Comparison of ENCODE assay signal across 8 mouse cellular contexts in genomic region chr1:75505956-75506831, GRCm38 (mm10). TPM values are rescaled to one million over a fixed set of nuclear protein-coding genes. Genes with fewer than 3 reads are reported as not detected.
DNase-seq lines count a peak whose midpoint lies in the region; ATAC-seq and TF ChIP-seq lines count a peak whose summit lies in the region.

Gene Obsl1 (minus strand): TSS chr1:75506452.

- H3K9ac ChIP-seq in liver, embryonic 13.5 days: peak within 1 kb of the TSS; percentile 70

- no peak; the same call in 1 of the 2 replicates for TF ChIP-seq POLR2A in olfactory bulb, adult 2 months (IDR thresholded peaks at IDR 0.05; ENCODE audit: insufficient read depth, low read depth, low read length)

- ATAC-seq in liver, embryonic 13.5 days (ENCODE audit: low read depth): peak; percentile 76

- peak within 1 kb of the TSS; percentile 63 for H3K4me3 ChIP-seq in liver, embryonic 13.5 days (replicated peaks)
- peak within 1 kb of the TSS; percentile 83 for H3K4me3 ChIP-seq in olfactory bulb, adult 2 months (ENCODE audit: insufficient read depth, low read depth, low read length)

- no peak for DNase-seq in layer of hippocampus, adult 18-20 months (ENCODE audit: low spot score in 2 of 2)
- DNase-seq in layer of hippocampus, adult 11-12 months (ENCODE audit: low spot score): no peak
- DNase-seq in embryo, embryonic 10.5 days (ENCODE audit: low spot score): peak; percentile 90
- peak; percentile 98 for DNase-seq in heart, adult 11 months
- peak; percentile 28 for DNase-seq in kidney, adult 18-20 months
- DNase-seq in liver, embryonic 13.5 days: no peak
- peak; percentile 42 to 63 for DNase-seq in urinary bladder, postnatal 36 days (ENCODE audit: low spot score in 2 of 2)

- TF ChIP-seq CTCF in olfactory bulb, adult 2 months (IDR thresholded peaks at IDR 0.05; ENCODE audit: insufficient read depth, low read depth, low read length): no peak

- H3K27ac ChIP-seq in liver, embryonic 13.5 days: peak within 1 kb of the TSS; percentile 73
- peak within 1 kb of the TSS; percentile 70 for H3K27ac ChIP-seq in olfactory bulb, adult 2 months (ENCODE audit: insufficient read depth, low read depth, low read length)

- H3K9me3 ChIP-seq in liver, embryonic 13.5 days (replicated peaks): no peaks in the 10 kb centered on the region

- WGBS in liver, embryonic 13.5 days (ENCODE audit: insufficient replicate concordance): 1% methylated on average over 62 of the region's 65 CpGs
- WGBS in olfactory bulb, adult 2 months: 1% methylated on average over 65 of the region's 65 CpGs

- peaks cover 12% of the 10 kb centered on the region for H3K36me3 ChIP-seq in liver, embryonic 13.5 days

- H3K4me2 ChIP-seq in liver, embryonic 13.5 days: peak within 1 kb of the TSS; percentile 66

- peaks cover 16% of the 10 kb centered on the region; the same call in 1 of the 2 replicates for H3K4me1 ChIP-seq in liver, embryonic 13.5 days (replicated peaks)
- peaks cover 27% of the 10 kb centered on the region for H3K4me1 ChIP-seq in olfactory bulb, adult 2 months (ENCODE audit: control insufficient read depth, insufficient read depth, low read length)

- H3K27me3 ChIP-seq in liver, embryonic 13.5 days: peaks cover 67% of the 10 kb centered on the region

RNA-seq across cellular contexts. Expression of gene Obsl1, which starts in this region (rescaled TPM):
- 10 to 100 TPM; 18.3 to 19.2 TPM for total RNA-seq in layer of hippocampus, adult 18-20 months (2021)
- 7.4 and 9.0 TPM in 2 replicates for polyA plus RNA-seq in liver, embryonic 13.5 days (2015; fragmentation: Nextera tagmentation; extraction: Ambion mirVana)
- not detected in 2 replicates for polyA plus RNA-seq in olfactory bulb, adult 2 months (2012; ENCODE audit: insufficient read depth, insufficient read length, low replicate concordance, missing spikeins)

Comparison
In these comparisons a context has a peak if more than half of its experiments do, and no peak if none do; other contexts are left out.
1. DNase-seq: peak in embryo, embryonic 10.5 days (single experiment), heart, adult 11 months (single experiment), kidney, adult 18-20 months (single experiment) and urinary bladder, postnatal 36 days (2 of 2); none in layer of hippocampus, adult 18-20 months (0 of 2), layer of hippocampus, adult 11-12 months (single experiment) and liver, embryonic 13.5 days (single experiment).